Mouse (Mus musculus) liver, embryonic 14.5 days (tissue): ENCODE measurements around the gene Gm20498.

Experiments used
- CTCF ChIP-seq: IDR thresholded peaks from 2 replicates; pipeline ENCODE4 v1.5.1; 2016; ENCODE audit warnings: antibody characterized with exemption, low read depth, control low read depth
- EP300 ChIP-seq: IDR thresholded peaks from 2 replicates; pipeline ENCODE4 v1.6.1; 2016; ENCODE audit warnings: antibody characterized with exemption, low read depth

- TF ChIP-seq CTCF, result no peak
- no peak for TF ChIP-seq EP300
Measured at GRCm38 (mm10) chr12:81333841-81334240, 198.9 kb downstream of the Gm20498 start.
